Mouse (Mus musculus) C2C12 (cell line): ENCODE data around the gene Sdccag8.

Source experiments
- CEBPB ChIP-seq: IDR thresholded peaks from one replicate; pipeline ENCODE4 v1.6.1; 2011; ENCODE audit warnings: low read depth, mild to moderate bottlenecking, control low read depth, moderate library complexity
- CTCF ChIP-seq: IDR thresholded peaks from one replicate; pipeline ENCODE4 v1.5.1; 2011; ENCODE audit not compliant: control insufficient read depth, insufficient read depth, insufficient read length
- FOSL1 ChIP-seq: IDR thresholded peaks from one replicate; pipeline ENCODE4 v1.8.0; 2011; ENCODE audit warnings: mild to moderate bottlenecking, low read length; ENCODE audit not compliant: poor library complexity, insufficient read depth, severe bottlenecking
- MAX ChIP-seq: IDR thresholded peaks from one replicate; pipeline ENCODE4 v1.6.1; 2011; ENCODE audit warnings: mild to moderate bottlenecking, control low read depth
- MYOD1 ChIP-seq: IDR thresholded peaks from one replicate; pipeline ENCODE4 v1.6.1; 2011; ENCODE audit warnings: low read depth; ENCODE audit not compliant: control insufficient read depth, insufficient read length
- MYOG ChIP-seq: IDR thresholded peaks from one replicate; pipeline ENCODE4 v1.6.1; 2011; ENCODE audit not compliant: control insufficient read depth, insufficient read length; ENCODE audit errors: extremely low read depth
- USF1 ChIP-seq: IDR thresholded peaks from one replicate; pipeline ENCODE4 v1.6.1; 2011; ENCODE audit warnings: low read depth, mild to moderate bottlenecking, control low read depth, moderate library complexity

DNA sequence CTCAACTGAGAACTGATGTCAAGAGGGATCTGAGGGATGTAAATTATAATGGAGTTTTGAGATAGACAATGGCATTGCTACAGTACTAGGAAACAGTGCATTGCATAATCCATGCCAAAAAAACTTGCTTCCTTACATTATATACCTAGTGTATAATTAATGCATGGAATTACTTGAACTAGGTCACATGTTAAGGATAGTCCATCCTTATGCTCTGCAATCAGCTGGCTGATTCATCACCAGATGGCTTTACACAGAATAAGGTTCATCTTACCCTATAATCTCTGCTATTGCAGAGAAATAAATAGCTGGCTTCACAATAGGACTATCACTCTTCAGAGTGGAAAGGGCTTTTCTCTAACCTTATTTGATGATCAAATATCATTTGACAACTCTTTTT is 15.8 kb upstream of the Sdccag8 start:
- TF ChIP-seq USF1, result no peak
- TF ChIP-seq CTCF, result no peak
- no peak for TF ChIP-seq MAX
- TF ChIP-seq FOSL1, result no peak
- TF ChIP-seq CEBPB, result no peak
- no peak for TF ChIP-seq MYOD1
- TF ChIP-seq MYOG, result no peak
